Mouse (Mus musculus) lung, adult 2 months (tissue): Measurements from ENCODE around the gene Zap70.

Experiments used
- CTCF ChIP-seq: fragments of 200-500 bp; IDR thresholded peaks from 2 replicates; pipeline ENCODE4 v1.5.1; 2011; ENCODE audit warnings: mild to moderate bottlenecking, low read length, control low read depth; ENCODE audit not compliant: insufficient read depth
- POLR2A ChIP-seq: fragments of 200-500 bp; IDR thresholded peaks from 2 replicates; pipeline ENCODE4 v1.6.1; 2011; ENCODE audit warnings: low read depth, mild to moderate bottlenecking, control low read depth, low read length, borderline replicate concordance; ENCODE audit errors: extremely low read depth

- no peak for TF ChIP-seq POLR2A
- peak; percentile 54 for TF ChIP-seq CTCF
These were observed 24.3 kb upstream of the Zap70 start for GRCm38 (mm10) chr1:36737300-36737699.
